Mouse (Mus musculus) T-helper 2 cell (primary cell): ENCODE data around the gene Camta1.

Experiments
- in situ Hi-C: fragments of 300-600 bp; cut with MboI, MseI; formaldehyde crosslinking; loops from one replicate; pipeline ENCODE4 v1.15.1; 2025; ENCODE audit warnings: high pct_unique_total_duplicates

Gene Camta1

DNA sequence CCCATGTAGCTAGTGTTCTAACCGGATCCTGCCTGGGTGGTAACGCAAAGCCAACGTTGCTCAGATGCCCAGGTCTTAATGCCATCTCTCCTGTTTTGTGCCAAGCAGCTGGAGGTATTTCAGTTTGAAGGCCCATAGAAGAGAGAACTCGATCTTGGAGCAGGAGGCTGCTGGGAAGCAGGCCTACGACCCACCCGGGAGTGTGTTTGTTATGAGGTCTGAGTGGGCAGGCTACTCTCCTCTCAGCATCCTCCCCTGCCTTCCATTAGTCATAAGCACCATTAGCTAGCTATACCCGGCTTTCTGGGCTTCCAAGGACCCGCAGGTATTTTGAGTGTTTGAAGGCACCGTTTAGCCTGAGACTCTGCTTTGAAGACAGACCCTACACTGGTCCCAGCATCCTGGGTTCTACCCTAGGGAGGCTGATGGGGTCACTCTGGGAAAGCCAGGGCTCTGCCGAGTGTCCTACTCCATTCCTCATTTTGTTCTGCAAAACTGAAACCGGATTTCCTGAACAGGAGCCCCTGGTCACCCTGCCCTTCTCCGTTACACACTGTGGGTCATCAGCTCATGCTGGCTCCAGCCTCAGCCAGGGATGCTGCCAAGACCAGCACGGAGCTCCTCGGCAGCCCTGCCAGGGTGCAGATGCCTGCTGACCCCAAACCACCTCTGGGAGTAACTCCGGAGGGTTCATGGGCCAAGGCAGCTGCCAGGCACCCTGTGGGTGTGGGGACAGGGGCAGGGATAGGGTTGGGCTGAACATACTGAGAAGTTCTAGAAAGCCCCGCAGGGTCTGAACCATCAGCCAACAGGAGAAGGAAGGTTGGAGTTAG lies 731.7 kb downstream of the Camta1 start:
- in situ Hi-C loops = no loop called here

DNA sequence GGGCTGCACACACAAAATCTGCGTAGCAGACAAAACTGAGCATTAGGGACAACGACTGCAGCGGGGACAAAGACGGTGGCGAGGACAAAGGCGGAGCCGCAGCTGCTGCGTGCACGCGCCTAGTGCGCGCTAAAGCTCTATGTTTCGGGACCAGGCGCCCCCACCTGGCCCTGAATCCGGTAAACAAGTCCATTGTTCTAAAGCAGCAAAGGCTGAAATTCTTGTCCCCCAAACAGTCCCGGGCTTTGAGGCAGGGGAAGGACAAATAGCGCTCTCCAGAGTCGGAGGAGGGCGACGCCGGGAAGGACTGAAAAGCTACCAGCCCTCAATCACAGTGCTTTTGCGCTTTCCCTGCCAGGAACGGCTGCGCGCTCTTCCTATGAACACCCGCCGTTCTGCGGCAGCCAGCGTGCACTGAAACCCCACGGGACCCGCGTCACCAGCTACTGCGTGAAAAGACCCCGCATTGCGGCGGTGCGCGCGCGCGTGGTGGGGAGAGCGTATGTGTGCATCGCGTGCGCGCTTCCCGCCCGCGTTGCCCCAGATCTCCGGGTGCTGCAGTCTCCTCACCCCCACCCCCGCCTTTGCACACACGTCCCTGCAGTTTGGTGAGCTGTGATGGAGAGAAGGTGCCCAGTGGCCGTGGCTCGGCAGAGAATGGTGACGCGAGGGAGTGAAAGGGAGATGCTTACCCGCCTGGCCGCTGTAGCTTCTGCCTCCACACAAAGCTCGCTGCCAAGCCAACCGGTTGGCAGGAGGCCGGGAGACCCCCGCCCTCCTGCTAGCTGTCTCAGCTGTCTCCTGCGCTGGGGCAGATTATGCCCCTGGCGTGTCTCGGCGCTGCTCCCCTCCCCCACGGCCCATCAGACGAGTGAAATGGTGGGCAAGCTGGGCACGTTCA lies 732.8 kb downstream of the Camta1 start:
- in situ Hi-C loops = no loop called here

DNA sequence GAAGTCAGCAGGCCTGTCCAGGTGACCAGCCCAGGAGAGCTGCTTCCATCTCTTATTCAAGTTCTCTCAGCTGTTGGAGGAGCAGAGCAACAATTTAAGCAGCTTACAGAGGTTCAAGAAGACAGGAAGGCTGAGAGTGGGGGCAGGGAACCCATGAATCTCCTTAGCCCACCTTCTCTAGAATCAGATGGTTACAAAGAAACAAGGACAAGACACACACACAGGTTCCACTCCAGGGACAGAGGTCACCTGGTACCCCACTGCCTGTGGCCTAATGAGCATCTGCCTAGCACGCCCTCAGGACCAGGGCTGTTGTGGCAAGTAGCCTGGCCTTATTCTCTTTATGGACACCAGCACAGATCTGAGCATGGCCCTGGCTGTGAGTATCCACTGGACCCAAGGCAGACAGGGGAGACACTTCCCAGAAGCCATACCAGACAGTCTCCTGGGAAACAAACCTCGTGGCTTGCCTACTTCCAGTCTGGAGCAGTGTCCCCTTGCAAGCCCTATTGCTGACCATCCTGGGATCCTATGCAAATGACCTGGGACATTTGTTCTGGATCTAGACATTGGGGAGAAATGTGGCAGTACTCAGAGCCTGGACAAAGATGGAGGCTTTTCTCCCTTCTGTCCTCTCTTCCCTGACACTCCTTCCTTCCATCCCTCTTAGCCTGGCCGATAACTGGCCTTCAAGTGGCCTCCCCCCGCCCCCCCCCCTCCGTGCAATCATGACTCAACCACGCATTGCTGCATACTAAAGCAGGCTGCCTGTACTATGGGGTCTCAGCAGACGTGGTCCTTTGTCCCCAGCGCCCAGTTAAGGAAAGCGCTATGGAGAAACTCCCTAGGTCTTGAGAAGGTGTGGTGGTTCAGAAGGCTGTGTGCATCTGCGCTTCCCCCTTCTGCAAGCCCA lies 733.8 kb downstream of the Camta1 start:
- in situ Hi-C loops = no loop called here

DNA sequence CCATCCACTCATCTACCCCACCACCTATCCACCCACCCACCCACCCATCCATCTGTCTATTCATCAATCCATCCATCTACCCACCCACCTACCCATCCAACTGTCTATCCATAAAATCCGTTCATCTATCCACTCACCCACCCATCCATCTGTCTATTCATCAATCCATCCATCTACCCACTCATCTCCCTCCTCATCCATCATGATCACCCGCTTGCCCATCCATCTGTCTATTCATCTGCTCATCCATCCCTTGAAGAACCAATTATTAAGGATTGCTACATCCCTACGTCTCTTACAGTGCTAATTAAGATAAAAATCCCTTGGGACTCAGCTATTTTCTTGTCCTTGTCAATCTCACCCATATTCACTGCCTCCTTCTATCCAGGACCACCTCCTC lies 742.8 kb downstream of the Camta1 start:
- in situ Hi-C loops = loop anchor here (5.0 kb wide), 1 partner anchor 37 kb away; no protein-coding TSS in a partner anchor

DNA sequence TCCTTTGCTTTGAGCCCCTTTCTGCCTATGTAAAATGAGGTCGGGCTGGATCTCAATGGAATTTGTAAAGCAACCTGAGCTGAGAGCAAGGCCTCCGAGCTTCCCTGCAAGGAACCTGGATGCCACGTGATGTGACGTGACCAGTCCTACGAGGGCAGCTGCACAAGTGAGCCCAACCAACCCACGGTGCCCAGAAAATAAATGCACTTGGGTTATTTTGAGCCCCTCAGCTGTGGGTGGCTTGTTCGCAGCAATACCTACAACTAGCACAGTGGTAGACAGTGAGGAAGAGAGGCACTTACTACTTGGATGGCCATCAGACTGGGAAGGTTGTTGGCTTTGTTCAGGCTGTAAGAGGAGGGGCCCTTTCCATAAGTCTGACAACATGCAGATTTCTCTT lies 747.1 kb downstream of the Camta1 start:
- in situ Hi-C loops = no loop called here

DNA sequence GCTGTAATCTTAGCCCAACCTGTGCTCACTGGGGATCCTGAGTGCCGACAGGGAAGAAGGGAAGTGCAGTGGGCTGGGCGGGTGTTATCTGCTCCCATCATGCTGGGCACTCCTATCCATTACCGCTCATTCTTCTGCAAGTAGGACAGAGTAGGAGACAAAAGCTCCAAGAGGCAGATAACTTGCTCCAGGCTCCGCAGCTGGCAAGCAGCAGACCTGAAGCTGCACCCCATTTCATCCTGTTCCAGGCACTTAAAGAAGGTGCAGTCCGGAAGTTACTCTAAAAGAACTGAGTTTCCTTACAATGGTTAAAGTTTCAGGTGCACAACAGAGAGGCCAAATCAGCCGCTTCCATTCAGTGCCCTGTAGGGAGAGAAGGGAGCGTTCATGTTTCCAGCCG lies 750.5 kb downstream of the Camta1 start:
- in situ Hi-C loops = no loop called here

DNA sequence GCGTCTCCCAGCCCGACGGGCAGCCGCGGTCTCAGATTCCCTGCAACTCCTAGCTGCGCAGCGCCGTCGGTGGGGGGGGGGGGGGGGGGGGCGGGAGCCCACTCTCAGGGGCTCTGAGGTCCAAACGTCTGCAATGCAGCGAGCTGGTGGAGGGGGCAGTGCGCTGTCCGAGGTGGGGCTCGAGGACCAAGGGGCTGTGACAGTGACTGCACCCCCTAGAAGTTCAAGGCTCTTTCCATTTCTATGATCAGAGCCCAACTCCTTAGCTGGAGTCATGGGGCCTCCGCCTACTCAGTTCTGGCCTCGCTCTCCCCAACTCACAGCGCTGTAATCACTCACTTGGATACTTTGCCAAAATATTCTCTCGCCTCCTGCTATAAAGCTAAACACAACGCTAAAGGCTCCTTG lies 752.8 kb downstream of the Camta1 start:
- in situ Hi-C loops = no loop called here

DNA sequence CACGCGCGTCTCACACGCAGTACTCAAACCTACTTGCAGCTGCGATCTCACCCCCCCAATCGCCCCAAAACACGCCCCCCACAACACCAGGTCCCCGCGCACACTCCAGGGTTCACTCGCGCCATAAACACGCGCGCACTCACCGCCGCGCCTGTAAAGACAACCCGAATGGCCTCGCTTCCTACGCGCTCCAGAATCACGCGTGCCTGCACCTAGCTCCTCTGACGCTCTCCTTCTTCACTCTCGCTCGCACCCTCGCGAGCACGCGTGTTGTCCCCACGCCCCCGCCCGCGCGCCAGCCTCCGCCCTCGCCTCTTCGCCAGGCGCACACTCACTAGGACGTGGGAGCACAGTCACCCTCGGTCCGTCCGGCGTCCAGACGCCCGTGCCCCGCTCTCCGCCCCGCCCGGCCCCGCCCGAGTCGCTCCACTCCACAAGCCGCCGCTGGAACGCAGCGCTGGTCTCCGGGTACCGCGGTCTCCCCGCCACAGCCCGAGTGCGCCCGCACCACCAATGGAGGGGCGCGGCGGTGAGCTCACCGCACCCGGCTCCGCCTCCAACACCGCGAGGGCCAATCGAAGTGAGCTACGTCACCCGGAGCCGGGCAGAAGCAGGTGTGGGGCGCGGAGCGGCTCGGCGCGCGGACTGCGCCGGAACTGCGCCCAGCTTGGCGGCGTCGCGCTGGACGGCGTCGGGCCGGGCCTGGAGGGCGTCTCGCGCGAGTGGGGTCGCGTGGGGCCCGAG lies 753.5 kb downstream of the Camta1 start:
- in situ Hi-C loops = no loop called here

DNA sequence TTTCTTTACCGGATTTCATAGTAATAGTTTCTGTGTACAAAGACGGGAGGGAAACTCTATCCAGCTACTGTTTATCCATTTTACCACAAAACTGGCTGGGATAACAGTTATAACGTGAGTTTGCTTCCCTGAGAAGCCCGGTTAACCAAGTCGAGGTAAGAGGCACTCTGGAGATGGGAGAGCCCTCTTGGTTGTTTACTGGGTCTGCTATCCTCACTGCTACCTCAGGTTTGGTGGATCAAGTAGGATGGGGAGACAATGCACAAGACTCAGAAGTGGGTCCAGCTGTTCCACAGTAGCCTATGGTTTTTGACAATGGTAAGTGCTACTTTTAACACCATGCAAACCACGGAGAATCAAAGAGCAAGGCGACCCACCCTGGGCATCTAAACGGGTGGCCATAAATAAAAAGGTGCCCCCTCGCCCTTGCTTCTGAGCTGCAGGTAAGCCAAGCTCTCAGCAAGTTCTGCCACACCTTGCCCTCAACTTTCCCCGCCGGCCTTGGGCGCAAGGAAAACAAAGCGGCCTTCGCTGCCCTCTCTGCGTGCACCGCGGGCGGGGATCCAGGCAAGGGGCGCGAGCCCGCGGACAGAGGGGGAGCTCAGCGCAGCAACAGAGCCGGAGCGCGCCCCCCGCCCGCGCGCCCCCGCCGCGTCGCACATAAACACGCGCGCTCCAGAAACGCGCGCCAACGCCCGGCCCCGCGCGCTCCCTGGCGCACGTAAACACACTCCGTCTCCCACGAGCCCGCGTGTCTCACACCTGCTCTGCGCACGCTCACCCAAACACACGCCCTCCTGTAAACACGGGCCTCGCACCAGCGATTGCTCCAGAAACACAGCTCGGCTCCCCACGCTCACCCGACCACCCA lies 754.3 kb downstream of the Camta1 start:
- in situ Hi-C loops = no loop called here

DNA sequence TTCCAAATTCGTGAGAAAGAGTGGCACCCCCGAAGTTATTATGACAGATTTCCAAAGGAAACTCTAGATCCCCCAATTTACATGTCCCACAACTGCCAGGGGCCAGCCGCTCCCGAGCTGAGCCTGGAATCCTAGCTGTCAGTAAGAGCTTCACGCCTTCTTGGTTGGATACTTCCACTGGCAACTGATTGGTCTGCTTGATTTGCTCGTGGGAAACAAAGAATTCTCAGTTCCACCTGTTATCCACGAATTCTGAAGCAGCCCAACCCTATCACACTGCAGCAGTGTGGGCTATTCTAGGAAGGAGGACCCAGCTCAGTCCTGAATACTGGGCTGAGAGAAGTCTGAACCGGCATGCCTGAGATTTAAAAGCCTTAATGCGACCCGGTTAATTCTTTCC lies 755.2 kb downstream of the Camta1 start:
- in situ Hi-C loops = no loop called here

DNA sequence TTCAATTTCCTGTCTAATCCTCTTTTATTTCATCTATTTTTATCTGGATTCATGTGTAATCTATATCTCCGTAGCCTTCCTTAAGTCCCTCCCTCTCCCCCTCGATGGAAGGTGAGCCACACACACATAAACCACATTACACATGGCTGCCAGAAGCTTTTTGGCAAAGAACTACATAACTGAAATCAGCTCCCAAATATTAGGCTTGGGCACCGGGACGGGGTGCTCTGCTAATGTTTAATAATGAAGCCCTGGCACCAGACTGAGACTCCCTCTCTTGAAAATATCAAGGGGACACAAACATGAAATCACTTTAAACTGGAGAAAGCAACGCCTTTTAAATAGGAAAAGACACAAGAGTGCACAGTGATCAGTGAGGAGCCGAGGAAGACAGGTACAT lies 755.8 kb downstream of the Camta1 start:
- in situ Hi-C loops = no loop called here

DNA sequence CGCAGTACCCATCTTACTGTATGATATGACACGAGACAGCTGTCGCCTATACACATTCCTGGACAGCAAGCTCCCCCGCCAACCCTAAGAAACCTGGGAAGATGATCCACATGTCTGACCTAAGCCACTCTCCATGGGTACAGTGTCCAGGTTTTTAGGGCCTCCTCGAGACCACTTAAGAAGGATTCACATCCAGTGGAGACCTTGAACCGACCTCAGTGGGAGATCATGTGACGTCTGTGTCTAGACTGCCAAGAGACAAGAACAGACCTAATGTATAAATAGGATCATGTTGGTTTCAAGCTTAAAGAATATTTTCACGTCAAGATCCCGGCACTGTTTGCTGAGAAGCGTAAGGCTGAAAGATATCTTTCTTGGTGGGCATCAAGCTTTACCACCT lies 757.5 kb downstream of the Camta1 start:
- in situ Hi-C loops = no loop called here

DNA sequence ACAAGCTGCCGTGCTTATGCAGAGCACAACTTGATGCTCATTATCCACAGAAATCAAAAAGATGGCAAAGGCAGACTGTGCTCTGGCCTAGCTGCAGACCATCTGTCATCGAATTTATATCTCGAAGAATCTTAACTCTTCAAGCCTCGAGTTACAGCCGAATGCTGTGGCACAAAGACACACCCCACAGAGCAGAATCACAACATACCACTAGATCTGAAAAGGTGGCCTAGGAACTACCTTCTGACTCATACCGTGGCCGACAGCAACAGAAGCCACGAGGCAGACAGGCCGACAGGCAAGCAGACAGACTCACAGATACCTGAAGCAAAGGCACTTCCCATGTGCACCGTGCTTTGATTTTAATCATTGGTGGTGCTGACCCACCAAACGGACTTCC lies 758.0 kb downstream of the Camta1 start:
- in situ Hi-C loops = no loop called here

DNA sequence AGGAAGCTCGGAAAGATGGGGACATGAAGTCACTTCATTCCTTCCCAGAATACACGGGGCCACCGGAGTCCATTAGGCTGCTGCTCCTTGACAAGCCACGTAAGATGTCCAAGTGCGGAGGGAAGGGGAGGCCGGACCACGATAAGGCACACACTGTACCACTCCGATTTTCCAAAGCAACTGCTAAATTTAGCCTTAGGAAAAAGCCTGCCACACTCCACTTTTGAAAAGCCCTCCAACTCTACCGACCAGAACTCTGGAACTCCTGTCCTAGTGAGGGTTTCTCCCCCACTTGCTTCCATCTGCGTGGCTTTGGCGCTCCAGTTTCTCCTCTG lies 764.6 kb downstream of the Camta1 start:
- in situ Hi-C loops = no loop called here

DNA sequence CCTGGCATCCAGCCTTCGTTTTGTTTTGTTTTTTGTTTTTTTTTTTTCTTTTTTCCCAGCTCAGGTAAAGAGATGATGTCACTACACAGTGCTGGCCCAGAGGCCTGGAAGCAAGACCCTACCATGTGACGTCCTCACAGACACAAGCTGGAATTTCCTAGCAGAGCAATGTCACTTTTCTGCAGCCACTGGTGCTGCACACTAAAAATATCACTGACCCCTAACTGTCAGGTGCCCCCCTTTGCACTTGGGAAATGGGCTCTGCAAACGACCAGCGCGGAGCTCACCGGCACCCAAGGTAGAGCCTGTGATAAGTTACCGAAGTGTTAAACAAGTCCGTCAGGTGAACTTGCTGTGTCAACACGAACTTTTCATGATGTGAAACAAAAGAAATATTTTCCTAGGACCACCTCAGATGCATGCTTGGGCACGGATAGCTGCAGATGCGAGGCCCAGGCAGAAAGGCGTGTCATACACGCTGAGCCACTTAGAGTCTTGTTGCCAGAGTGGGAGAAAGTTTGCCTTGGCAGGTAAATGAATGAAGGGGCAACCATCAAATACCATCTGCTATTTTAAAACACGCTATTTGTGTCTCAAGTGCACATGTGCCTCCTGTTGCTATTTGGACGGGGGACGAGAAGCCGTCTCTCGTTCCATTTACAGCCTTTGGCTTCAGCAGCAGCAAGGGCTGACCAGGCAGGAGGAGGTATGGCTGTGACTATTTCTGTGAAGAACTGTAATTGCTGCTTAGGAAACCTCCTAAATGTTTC lies 765.2 kb downstream of the Camta1 start:
- in situ Hi-C loops = no loop called here

DNA sequence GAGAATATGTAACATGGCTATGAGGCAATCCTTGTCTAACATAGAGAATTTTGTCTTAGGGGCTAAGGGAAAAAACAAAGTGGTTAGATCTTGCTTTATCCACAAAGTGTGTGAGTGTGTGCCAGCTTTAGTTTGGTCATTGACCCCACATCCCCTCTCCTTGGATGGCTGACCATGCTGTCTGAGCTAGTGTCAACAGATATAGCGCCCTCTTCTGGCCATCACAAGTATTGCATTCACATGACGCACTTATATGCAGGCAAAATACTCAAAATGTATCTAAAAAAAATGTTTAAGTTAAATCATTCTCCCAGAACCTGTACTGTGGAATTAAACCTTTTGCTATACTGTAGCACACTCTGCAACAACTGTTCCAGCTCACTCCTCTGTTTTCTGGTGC lies 766.5 kb downstream of the Camta1 start:
- in situ Hi-C loops = no loop called here

DNA sequence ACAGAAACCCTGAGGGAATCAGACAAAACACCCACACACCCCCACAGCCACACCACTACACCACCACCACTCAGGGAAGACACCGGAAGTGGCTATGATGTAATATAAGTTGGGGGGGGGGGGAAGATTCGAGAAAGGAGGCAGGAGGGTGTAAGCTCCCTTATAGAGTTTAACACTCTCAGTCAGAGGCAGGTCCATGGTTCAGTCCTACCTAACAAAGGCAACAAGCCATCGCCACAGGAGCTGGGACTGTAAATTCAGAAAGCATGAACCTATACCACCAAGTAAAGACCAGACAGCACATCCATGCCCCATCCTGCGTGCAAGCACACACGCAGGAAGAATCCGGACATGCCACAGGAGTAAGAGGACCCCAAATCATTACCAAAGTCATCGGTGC lies 772.4 kb downstream of the Camta1 start, which contains the start of gene Gm13090:
TSS of gene Gm13090 (plus strand) at position 301 of the 400 bp plus-strand sequence.
- in situ Hi-C loops = no loop called here

DNA sequence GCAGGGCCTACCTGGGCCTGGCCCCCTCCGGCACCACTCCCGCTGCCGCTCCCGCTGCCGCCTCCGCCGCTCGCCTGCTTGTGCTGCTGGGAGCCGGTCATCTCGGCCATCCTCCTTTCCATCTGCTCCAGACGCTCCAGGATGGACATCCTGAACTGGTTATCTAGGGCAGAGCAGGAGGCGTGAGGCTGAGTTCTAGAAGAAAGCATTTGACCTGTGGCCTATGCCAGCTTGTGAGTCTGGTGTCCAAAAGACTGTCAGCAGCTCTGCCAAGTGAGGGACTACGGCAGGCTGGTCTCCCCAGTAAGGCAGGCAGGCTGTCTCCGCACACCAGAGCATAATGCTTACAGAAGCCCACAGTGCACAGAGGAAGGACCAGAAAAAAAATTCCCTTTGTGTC lies 772.9 kb downstream of the Camta1 start:
- in situ Hi-C loops = no loop called here

DNA sequence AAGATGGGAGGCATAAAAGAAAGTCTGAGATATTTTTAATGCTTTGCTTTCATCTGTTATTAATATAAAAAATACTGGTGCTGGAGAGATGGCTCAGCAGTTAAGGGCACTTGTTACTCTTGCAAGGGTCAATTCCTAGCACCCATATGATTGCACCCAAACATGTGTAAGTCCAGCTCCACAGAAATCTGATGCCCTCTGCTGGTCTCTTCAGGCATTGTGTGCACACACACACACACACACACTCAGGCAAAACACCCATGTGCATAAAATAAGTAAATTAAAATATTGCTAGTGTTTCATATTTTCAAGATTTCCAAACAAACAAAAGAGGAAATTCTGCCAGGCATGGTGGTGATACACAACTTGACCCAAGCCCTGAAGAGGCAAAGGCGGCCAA lies 774.3 kb downstream of the Camta1 start:
- in situ Hi-C loops = no loop called here
